In the genomic region with DNA sequence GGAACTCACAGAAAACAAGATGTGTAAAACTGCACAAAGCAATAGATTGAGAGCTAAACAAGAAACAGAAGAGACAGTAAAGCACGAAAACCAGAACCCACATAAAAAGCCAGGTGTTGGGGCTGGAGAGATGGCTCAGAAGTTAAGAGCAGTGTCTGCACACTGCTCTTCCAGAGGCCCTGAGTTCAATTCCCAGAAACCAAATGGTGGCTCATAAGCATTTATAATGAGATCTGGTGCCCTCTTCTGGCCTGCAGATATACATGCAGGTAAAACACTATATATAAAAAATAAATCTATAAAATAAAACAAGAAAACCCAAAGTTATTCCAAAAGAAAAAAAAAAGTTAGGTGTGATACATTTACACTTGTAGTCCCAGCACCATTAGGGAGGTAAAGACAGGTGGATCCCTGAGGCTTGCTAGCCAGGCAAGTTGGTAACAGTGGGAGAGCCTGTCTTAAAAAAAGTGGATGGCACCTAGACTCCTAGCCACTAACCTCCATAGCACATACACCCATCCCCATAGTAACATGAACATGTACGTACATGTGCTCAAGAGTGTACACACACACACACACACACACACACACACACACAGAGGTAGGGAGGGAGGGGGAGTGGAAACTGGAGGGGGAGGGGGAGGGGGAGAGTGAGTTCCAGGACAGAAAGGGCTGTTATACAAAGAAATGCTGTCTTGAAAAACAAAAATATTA, we compare ENCODE assay signal across 13 mouse cellular contexts. TPM values are rescaled to one million over a fixed set of nuclear protein-coding genes. Genes with fewer than 3 reads are reported as not detected.
A peak's percentile ranks its signal among the peaks of the same experiment; 100 is the strongest.
DNase-seq lines count a peak whose midpoint lies in the region; ATAC-seq and TF ChIP-seq lines count a peak whose summit lies in the region.
"Had no signal": no experiment of that assay in that cellular context is flagged by ENCODE, and none has a peak within 500 bp of the region (broad histone marks: within the 10 kb centered on the region; RNA-seq: fewer than 3 reads in every experiment).

No protein-coding gene starts in this region.

- intact Hi-C loops in left cerebral cortex, postnatal 36 days (cut with DNase I), result loop anchor here (5.0 kb wide), 1 partner anchor 53 kb away; a partner anchor contains a TSS

- 70% methylated on average over 2 of the region's 2 CpGs for WGBS in forebrain, postnatal 0 days
- WGBS in forebrain, embryonic 16.5 days, result 58% methylated on average over 2 of the region's 2 CpGs
- 53% methylated on average over 2 of the region's 2 CpGs for WGBS in liver, embryonic 14.5 days (ENCODE audit: insufficient replicate concordance)
- WGBS in liver, embryonic 12.5 days (ENCODE audit: insufficient replicate concordance), result 20% methylated on average over 2 of the region's 2 CpGs

- no peaks in the 10 kb centered on the region for H3K9me3 ChIP-seq in forebrain, postnatal 0 days (ENCODE audit: low read length)
- H3K9me3 ChIP-seq in forebrain, embryonic 16.5 days (ENCODE audit: control insufficient read depth, low read length), result no peaks in the 10 kb centered on the region
- no peaks in the 10 kb centered on the region for H3K9me3 ChIP-seq in liver, embryonic 14.5 days (ENCODE audit: control insufficient read depth, low read length)
- H3K9me3 ChIP-seq in liver, embryonic 12.5 days (replicated peaks), result no peaks in the 10 kb centered on the region
- H3K9me3 ChIP-seq: forebrain, embryonic 12.5 days; heart, embryonic 10.5 days; limb, embryonic 12.5 days had no signal

- no peak for ATAC-seq in forebrain, postnatal 0 days
- ATAC-seq in forebrain, embryonic 16.5 days, result no peak
- ATAC-seq in liver, embryonic 14.5 days (ENCODE audit: insufficient read depth), result no peak
- ATAC-seq in liver, embryonic 12.5 days, result no peak

- no peak overlapping the region for H3K9ac ChIP-seq in forebrain, postnatal 0 days
- H3K9ac ChIP-seq in forebrain, embryonic 16.5 days (replicated peaks; ENCODE audit: low read depth, low read length), result no peak overlapping the region
- no peak overlapping the region for H3K9ac ChIP-seq in liver, embryonic 14.5 days (replicated peaks)
- no peak overlapping the region for H3K9ac ChIP-seq in liver, embryonic 12.5 days
- H3K9ac ChIP-seq: forebrain, embryonic 12.5 days; limb, embryonic 12.5 days had no signal

- no peak overlapping the region for H3K4me2 ChIP-seq in forebrain, postnatal 0 days (ENCODE audit: low read depth)
- H3K4me2 ChIP-seq in forebrain, embryonic 16.5 days (ENCODE audit: low read length), result no peak overlapping the region
- no peak overlapping the region for H3K4me2 ChIP-seq in liver, embryonic 14.5 days (ENCODE audit: low read depth)
- H3K4me2 ChIP-seq in liver, embryonic 12.5 days, result no peak overlapping the region
- H3K4me2 ChIP-seq: forebrain, embryonic 12.5 days; limb, embryonic 12.5 days had no signal

- H3K4me3 ChIP-seq in forebrain, postnatal 0 days (ENCODE audit: low read depth, low read length), result no peak overlapping the region
- no peak overlapping the region for H3K4me3 ChIP-seq in forebrain, embryonic 16.5 days (replicated peaks; ENCODE audit: low read length)
- H3K4me3 ChIP-seq in liver, embryonic 14.5 days (ENCODE audit: insufficient read depth in 1 of 2, low read depth in 2 of 2, low read length in 2 of 2), result no peak overlapping the region
- H3K4me3 ChIP-seq in liver, embryonic 12.5 days, result no peak overlapping the region
- H3K4me3 ChIP-seq: forebrain, embryonic 12.5 days; heart, embryonic 10.5 days; limb, embryonic 12.5 days had no signal

- no peak overlapping the region for H3K27ac ChIP-seq in forebrain, postnatal 0 days (ENCODE audit: low read depth, low read length)
- H3K27ac ChIP-seq in forebrain, embryonic 16.5 days (ENCODE audit: low read length), result no peak overlapping the region
- no peak overlapping the region for H3K27ac ChIP-seq in liver, embryonic 14.5 days
- no peak overlapping the region for H3K27ac ChIP-seq in liver, embryonic 12.5 days
- H3K27ac ChIP-seq: forebrain, embryonic 12.5 days; heart, embryonic 10.5 days; limb, embryonic 12.5 days had no signal

- no peak for TF ChIP-seq EP300 in liver, embryonic 14.5 days (IDR thresholded peaks at IDR 0.05; ENCODE audit: low read depth)

- no peaks in the 10 kb centered on the region for H3K36me3 ChIP-seq in forebrain, postnatal 0 days (ENCODE audit: insufficient read depth)
- no peaks in the 10 kb centered on the region for H3K36me3 ChIP-seq in forebrain, embryonic 16.5 days (ENCODE audit: control insufficient read depth, insufficient read depth)
- no peaks in the 10 kb centered on the region for H3K36me3 ChIP-seq in liver, embryonic 14.5 days (replicated peaks; ENCODE audit: control insufficient read depth, insufficient read depth, low read depth)
- H3K36me3 ChIP-seq in liver, embryonic 12.5 days, result no peaks in the 10 kb centered on the region
- H3K36me3 ChIP-seq: forebrain, embryonic 12.5 days; heart, embryonic 10.5 days; limb, embryonic 12.5 days had no signal

- H3K27me3 ChIP-seq in forebrain, postnatal 0 days (ENCODE audit: insufficient read depth, low read length), result no peaks in the 10 kb centered on the region
- H3K27me3 ChIP-seq in forebrain, embryonic 16.5 days (replicated peaks; ENCODE audit: control insufficient read depth, insufficient read depth, low read length), result no peaks in the 10 kb centered on the region
- no peaks in the 10 kb centered on the region for H3K27me3 ChIP-seq in liver, embryonic 14.5 days (ENCODE audit: control insufficient read depth, insufficient read depth, low read length)
- no peaks in the 10 kb centered on the region for H3K27me3 ChIP-seq in liver, embryonic 12.5 days (replicated peaks)
- H3K27me3 ChIP-seq: forebrain, embryonic 12.5 days; limb, embryonic 12.5 days had no signal

- 0 out of 2 replicates have a peak, but pooled peaks cover 10% of the 10 kb centered on the region for H3K4me1 ChIP-seq in forebrain, postnatal 0 days (ENCODE audit: insufficient read depth)
- peaks cover 5% of the 10 kb centered on the region; the same call in 1 of the 2 replicates for H3K4me1 ChIP-seq in forebrain, embryonic 16.5 days (replicated peaks; ENCODE audit: control insufficient read depth, insufficient read depth, low read length)
- H3K4me1 ChIP-seq in liver, embryonic 14.5 days (replicated peaks; ENCODE audit: control insufficient read depth in 2 of 2, insufficient read depth in 2 of 2, low read length in 1 of 2), result peaks cover 0 to 4% of the 10 kb centered on the region in 2 experiments; a peak in 1 of 4 replicates
- H3K4me1 ChIP-seq in liver, embryonic 12.5 days, result peaks cover 14% of the 10 kb centered on the region

- TF ChIP-seq CTCF in forebrain, postnatal 0 days (IDR thresholded peaks at IDR 0.05; ENCODE audit: low read depth), result peak; percentile 35
- TF ChIP-seq CTCF in liver, embryonic 14.5 days (IDR thresholded peaks at IDR 0.05; ENCODE audit: low read depth), result peak; percentile 35

- peak; percentile 40 for DNase-seq in forebrain, postnatal 0 days
- peak in 1 of 3 experiments; percentile 17 for DNase-seq in liver, embryonic 14.5 days (ENCODE audit: low read depth in 3 of 3, low spot score in 3 of 3)
- peak; percentile 42 for DNase-seq in CD4-positive helper T cell, adult 2 months (ENCODE audit: low read depth, low spot score)
- DNase-seq in embryo, embryonic 9.5 days (ENCODE audit: extremely low spot score), result peak; percentile 25
- DNase-seq in left cerebral cortex, postnatal 36 days (ENCODE audit: low spot score in 2 of 2), result no peak
- no peak for DNase-seq in cerebellum, postnatal 14 days
- DNase-seq: adrenal gland, postnatal 10 days; cerebellum, postnatal 36 days had no signal

RNA-seq across cellular contexts. Expression of a gene that starts 54.0 kb away (rescaled TPM):
- 48.2 and 48.5 TPM in 2 replicates for total RNA-seq in forebrain, postnatal 0 days (2014; rRNA removed)
- polyA plus RNA-seq in forebrain, postnatal 0 days (2015; fragmentation: Nextera tagmentation; extraction: Ambion mirVana), result 11.7 and 13.6 TPM in 2 replicates
- 34.2 and 38.4 TPM in 2 replicates for polyA plus RNA-seq in forebrain, embryonic 16.5 days (2015; fragmentation: Nextera tagmentation; extraction: Ambion mirVana)
- polyA plus RNA-seq in liver, embryonic 14.5 days (2012; rRNA removed), result 2.1 and 3.2 TPM in 2 replicates
- polyA plus RNA-seq in liver, embryonic 14.5 days (2014; fragmentation: Nextera tagmentation; extraction: Ambion mirVana), result 2.6 and 2.8 TPM in 2 replicates
- polyA plus RNA-seq in liver, embryonic 12.5 days (2016; fragmentation: Nextera tagmentation; extraction: Ambion mirVana), result 3.9 and 5.3 TPM in 2 replicates
- 10 to 100 TPM; 63.0 to 76.8 TPM for total RNA-seq in left cerebral cortex, postnatal 36 days (2021)

Comparison
In these comparisons a context has a peak if more than half of its experiments do, and no peak if none do; other contexts are left out.
1. DNase-seq: peak in forebrain, postnatal 0 days (single experiment), CD4-positive helper T cell, adult 2 months (single experiment) and embryo, embryonic 9.5 days (single experiment); none in left cerebral cortex, postnatal 36 days (0 of 2) and cerebellum, postnatal 14 days (0 of 2).